Mouse (Mus musculus) telencephalon, adult 2 months (tissue): Measurements from ENCODE around the gene Mettl7b.

Experiments used
- DNase-seq: peaks from one replicate; pipeline ENCODE4 v3.0.0-alpha.2; 2011; ENCODE audit warnings: low read depth, low spot score

The Mettl7b gene

GRCm38 (mm10) chr10:128947496-128947895 lies 13.3 kb downstream of the Mettl7b start:
- no peak for DNase-seq

GRCm38 (mm10) chr10:128945675-128946074 lies 15.1 kb downstream of the Mettl7b start:
- DNase-seq, result no peak

- DNase-seq, result no peak
These were observed 20.2 kb downstream of the Mettl7b start for GRCm38 (mm10) chr10:128940475-128941061.

GRCm38 (mm10) chr10:128938974-128939373 lies 21.8 kb downstream of the Mettl7b start:
- DNase-seq, result no peak

GRCm38 (mm10) chr10:128938457-128938856 lies 22.3 kb downstream of the Mettl7b start:
- DNase-seq, result no peak

- no peak for DNase-seq
These were observed 22.9 kb downstream of the Mettl7b start for GRCm38 (mm10) chr10:128937756-128938390.

GRCm38 (mm10) chr10:128935826-128936440 lies 24.9 kb downstream of the Mettl7b start:
- no peak for DNase-seq

GRCm38 (mm10) chr10:128934997-128935787 lies 25.6 kb downstream of the Mettl7b start:
- DNase-seq, result no peak

- DNase-seq, result no peak
These were observed 26.6 kb downstream of the Mettl7b start for GRCm38 (mm10) chr10:128933976-128934721.

- DNase-seq, result no peak
These were observed 27.2 kb downstream of the Mettl7b start, which contains the start of gene Itga7 for GRCm38 (mm10) chr10:128933574-128933973. TSS of gene Itga7 (plus strand) at chr10:128933818.

- no peak for DNase-seq
These were observed 29.3 kb downstream of the Mettl7b start for GRCm38 (mm10) chr10:128931441-128931840.

- no peak for DNase-seq
These were observed 31.0 kb downstream of the Mettl7b start for GRCm38 (mm10) chr10:128929638-128930378.

GRCm38 (mm10) chr10:128928356-128928755 lies 32.4 kb downstream of the Mettl7b start:
- DNase-seq, result no peak

GRCm38 (mm10) chr10:128923935-128924334 lies 36.9 kb downstream of the Mettl7b start, which contains the start of gene Bloc1s1:
TSS of gene Bloc1s1 (minus strand) at chr10:128924035.
- DNase-seq, result no peak

- peak; percentile 90 for DNase-seq
These were observed 37.6 kb downstream of the Mettl7b start for GRCm38 (mm10) chr10:128923013-128923691.

- DNase-seq, result no peak
These were observed 38.1 kb downstream of the Mettl7b start, which contains the start of gene Rdh5 for GRCm38 (mm10) chr10:128922822-128923012. TSS of gene Rdh5 (minus strand) at chr10:128922888.

- DNase-seq, result no peak
These were observed 38.6 kb downstream of the Mettl7b start for GRCm38 (mm10) chr10:128921883-128922821.

- no peak for DNase-seq
These were observed 39.5 kb downstream of the Mettl7b start for GRCm38 (mm10) chr10:128921251-128921650.

- no peak for DNase-seq
These were observed 40.0 kb downstream of the Mettl7b start for GRCm38 (mm10) chr10:128920736-128921161.
